Mouse (Mus musculus): Measurements from ENCODE around the gene Dgki. TPM values are rescaled to one million over a fixed set of nuclear protein-coding genes. Genes with fewer than 3 reads are reported as not detected.

Gene Dgki
- total and polyA plus RNA-seq, 3 experiments = 4.4 to 8.7 (median 7.7) TPM

DNA sequence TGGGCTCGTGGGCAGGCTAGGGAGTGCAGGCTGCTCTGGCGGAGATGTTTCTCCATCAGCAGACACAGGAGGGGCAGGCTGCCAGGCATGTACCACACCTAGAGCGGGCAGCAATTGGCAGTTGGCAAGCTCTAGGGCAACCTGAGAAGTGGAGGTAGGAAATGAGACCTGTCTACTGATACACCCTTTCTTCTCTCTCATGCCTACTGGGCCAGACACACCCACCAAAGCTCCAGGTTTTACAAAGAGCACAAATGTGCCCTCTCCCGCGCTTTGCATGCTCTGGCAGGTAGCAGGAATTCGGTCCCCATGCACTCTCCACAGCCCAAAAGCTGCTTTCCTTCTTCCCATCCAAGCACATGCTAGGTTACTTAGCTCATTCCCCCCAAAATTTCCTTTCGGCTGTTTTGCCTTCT lies 490.7 kb downstream of the Dgki start:
- Histone ChIP-seq H3K27ac (ENCODE audit: insufficient read depth, low read depth) (no peak overlapping the region), H3K79me2 (replicated peaks; ENCODE audit: control insufficient read depth, extremely low read depth, insufficient read depth, poor library complexity, severe bottlenecking) (no peaks in the 10 kb centered on the region), H3K9me3 (replicated peaks; ENCODE audit: low read length) (no peaks in the 10 kb centered on the region), H3K4me2 (ENCODE audit: insufficient read depth, low read depth, poor library complexity, severe bottlenecking) (no peak overlapping the region), H3K4me3 (replicated peaks in 1 of 3; ENCODE audit: low read depth in 2 of 3, low read length in 2 of 3, poor library complexity in 1 of 3) (no peak overlapping the region), H3K27me3 (replicated peaks) (no peaks in the 10 kb centered on the region), H3K4me1 (ENCODE audit: control insufficient read depth in 1 of 2, insufficient read depth in 2 of 2) (no peaks in the 10 kb centered on the region), H3K36me3 (replicated peaks in 1 of 2; ENCODE audit: control insufficient read depth in 1 of 2, insufficient read depth in 1 of 2, low read length in 1 of 2) (no peaks in the 10 kb centered on the region), H3K9ac (ENCODE audit: insufficient read depth, low read depth) (no peak overlapping the region)
- in situ Hi-C loops (cut with MboI; ENCODE audit: low pct_ligation_motif_present, low pct_unique_long_range_greater_than_20kb, low sequenced_read_pairs) (no loop called here), dilution Hi-C loops (cut with MboI; ENCODE audit: extremely low pct_ligation_motif_present, extremely low pct_unique_long_range_greater_than_20kb, low sequenced_read_pairs) (no loop called here)
- DNase-seq (ENCODE audit: extremely low read depth) = no peak
- TF ChIP-seq RAD21 (IDR thresholded peaks at IDR 0.05; ENCODE audit: low read depth, low read length) (no peak), USF2 (conservative IDR thresholded peaks at IDR 0.05; ENCODE audit: low read depth, low read length) (no peak), JUND (conservative IDR thresholded peaks at IDR 0.05; ENCODE audit: low read depth, low read length) (no peak), POLR2AphosphoS2 (IDR thresholded peaks at IDR 0.05; ENCODE audit: low read depth, low read length) (no peak), MYC (IDR thresholded peaks at IDR 0.05; ENCODE audit: low read depth, low read length) (no peak), ZNF384 (IDR thresholded peaks at IDR 0.05; ENCODE audit: low read depth, low read length) (no peak), E2F4 (IDR thresholded peaks at IDR 0.05; ENCODE audit: insufficient replicate concordance, low read depth, low read length) (no peak), HCFC1 (IDR thresholded peaks at IDR 0.05; ENCODE audit: low read depth, low read length) (no peak), KAT2A (IDR thresholded peaks at IDR 0.05; ENCODE audit: insufficient replicate concordance, low read length) (no peak), MAZ (IDR thresholded peaks at IDR 0.05; ENCODE audit: low read depth, low read length) (no peak), NRF1 (IDR thresholded peaks at IDR 0.05; ENCODE audit: low read depth, low read length) (no peak), ZC3H11A (IDR thresholded peaks at IDR 0.05; ENCODE audit: low read depth, low read length) (no peak), CHD2 (IDR thresholded peaks at IDR 0.05; ENCODE audit: low read length) (no peak), IRF4 (IDR thresholded peaks at IDR 0.05; ENCODE audit: low read depth, low read length) (no peak), BHLHE40 (IDR thresholded peaks at IDR 0.05; ENCODE audit: low read depth, low read length) (no peak), CHD1 (IDR thresholded peaks at IDR 0.05; ENCODE audit: low read depth, low read length) (no peak), MEF2A (IDR thresholded peaks at IDR 0.05; ENCODE audit: borderline replicate concordance, low read depth, low read length) (no peak), PAX5 (IDR thresholded peaks at IDR 0.05; ENCODE audit: low read length) (no peak), NELFE (IDR thresholded peaks at IDR 0.05; ENCODE audit: low read depth, low read length) (no peak)

GRCm38 (mm10) chr6:36808306-36809058 lies 491.5 kb downstream of the Dgki start:
- no peak overlapping the region for H3K4me2 ChIP-seq (ENCODE audit: insufficient read depth, low read depth, poor library complexity, severe bottlenecking)
- no peaks in the 10 kb centered on the region for H3K36me3 ChIP-seq (replicated peaks in 1 of 2; ENCODE audit: control insufficient read depth in 1 of 2, insufficient read depth in 1 of 2, low read length in 1 of 2)
- no peak for DNase-seq (ENCODE audit: extremely low read depth)
- no peaks in the 10 kb centered on the region for H3K27me3 ChIP-seq (replicated peaks)
- no peak overlapping the region for H3K9ac ChIP-seq (ENCODE audit: insufficient read depth, low read depth)
- H3K4me3 ChIP-seq (replicated peaks in 1 of 3; ENCODE audit: low read depth in 2 of 3, low read length in 2 of 3, poor library complexity in 1 of 3) = no peak overlapping the region
- H3K9me3 ChIP-seq (replicated peaks; ENCODE audit: low read length) = no peaks in the 10 kb centered on the region
- in situ Hi-C loops (cut with MboI; ENCODE audit: low pct_ligation_motif_present, low pct_unique_long_range_greater_than_20kb, low sequenced_read_pairs) = no loop called here
- TF ChIP-seq NRF1 (IDR thresholded peaks at IDR 0.05; ENCODE audit: low read depth, low read length) (no peak), KAT2A (IDR thresholded peaks at IDR 0.05; ENCODE audit: insufficient replicate concordance, low read length) (no peak), TBP (conservative IDR thresholded peaks at IDR 0.05; ENCODE audit: low read depth, low read length) (no peak), USF2 (conservative IDR thresholded peaks at IDR 0.05; ENCODE audit: low read depth, low read length) (no peak), CTCF (conservative IDR thresholded peaks at IDR 0.05 in 1 of 2, IDR thresholded peaks at IDR 0.05 in 1 of 2; ENCODE audit: low read depth in 2 of 2, low read length in 2 of 2) (no peak), SIN3A (IDR thresholded peaks at IDR 0.05; ENCODE audit: low read length) (no peak), BHLHE40 (IDR thresholded peaks at IDR 0.05; ENCODE audit: low read depth, low read length) (no peak), NELFE (IDR thresholded peaks at IDR 0.05; ENCODE audit: low read depth, low read length) (no peak), JUND (conservative IDR thresholded peaks at IDR 0.05; ENCODE audit: low read depth, low read length) (no peak), TCF12 (IDR thresholded peaks at IDR 0.05; ENCODE audit: low read depth, low read length) (no peak), HCFC1 (IDR thresholded peaks at IDR 0.05; ENCODE audit: low read depth, low read length) (no peak), MAX (IDR thresholded peaks at IDR 0.05; ENCODE audit: low read length) (no peak), MYC (IDR thresholded peaks at IDR 0.05; ENCODE audit: low read depth, low read length) (no peak), POLR2AphosphoS2 (IDR thresholded peaks at IDR 0.05; ENCODE audit: low read depth, low read length) (no peak), RAD21 (IDR thresholded peaks at IDR 0.05; ENCODE audit: low read depth, low read length) (no peak)
- H3K4me1 ChIP-seq (ENCODE audit: control insufficient read depth in 1 of 2, insufficient read depth in 2 of 2) = no peaks in the 10 kb centered on the region
- H3K79me2 ChIP-seq (replicated peaks; ENCODE audit: control insufficient read depth, extremely low read depth, insufficient read depth, poor library complexity, severe bottlenecking) = no peaks in the 10 kb centered on the region
- dilution Hi-C loops (cut with MboI; ENCODE audit: extremely low pct_ligation_motif_present, extremely low pct_unique_long_range_greater_than_20kb, low sequenced_read_pairs) = no loop called here
- H3K27ac ChIP-seq (ENCODE audit: insufficient read depth, low read depth) = no peak overlapping the region

All from CH12.LX (cell line).